Mouse (Mus musculus): ENCODE measurements at regions not wholly inside any gene's neighbourhood (a gene's known extent, or its start where the extent isn't known, plus 50 kb on each side); places are given as distances from the start of the nearest gene placed in this dataset.
A peak's percentile ranks its signal among the peaks of the same experiment; 100 is the strongest.

- peak in 1 of 2 experiments; percentile 14 for DNase-seq
These were observed 73.0 kb downstream of the Tsen15 start for GRCm38 (mm10) chr1:152313480-152313879.

- no peak for DNase-seq
These were observed 81.0 kb downstream of the Tsen15 start for GRCm38 (mm10) chr1:152305461-152305860.

- no peak for DNase-seq
These were observed 81.9 kb downstream of the Tsen15 start for GRCm38 (mm10) chr1:152304487-152305130.

- no peak for DNase-seq
These were observed 85.1 kb downstream of the Tsen15 start for GRCm38 (mm10) chr1:152301355-152301754.

- DNase-seq = no peak
These were observed 94.2 kb downstream of the Tsen15 start for GRCm38 (mm10) chr1:152292196-152292736.

- DNase-seq = peak; percentile 84 to 90
These were observed 95.7 kb downstream of the Tsen15 start for GRCm38 (mm10) chr1:152290768-152291167.

- DNase-seq = peak; percentile 10 to 31
These were observed 98.7 kb downstream of the Tsen15 start for GRCm38 (mm10) chr1:152287566-152288490.

GRCm38 (mm10) chr1:152286677-152287076, 99.8 kb downstream of the Tsen15 start:
- DNase-seq = no peak

GRCm38 (mm10) chr1:152282106-152282505, 104.4 kb downstream of the Tsen15 start:
- no peak for DNase-seq

GRCm38 (mm10) chr1:152281201-152281600, 105.3 kb downstream of the Tsen15 start:
- DNase-seq = no peak

- no peak for DNase-seq
These were observed 106.5 kb downstream of the Tsen15 start for GRCm38 (mm10) chr1:152280014-152280413.

GRCm38 (mm10) chr1:152275011-152275410, 111.5 kb downstream of the Tsen15 start:
- DNase-seq = no peak

GRCm38 (mm10) chr1:152273430-152273829, 113.1 kb downstream of the Tsen15 start:
- DNase-seq = peak in 1 of 2 experiments; percentile 20

- DNase-seq = no peak
These were observed 116.4 kb downstream of the Tsen15 start for GRCm38 (mm10) chr1:152269936-152270702.

GRCm38 (mm10) chr1:152266390-152266789, 120.1 kb downstream of the Tsen15 start:
- DNase-seq = no peak

- DNase-seq = no peak
These were observed 121.5 kb downstream of the Tsen15 start for GRCm38 (mm10) chr1:152264981-152265380.

GRCm38 (mm10) chr1:152261472-152261871, 125.0 kb downstream of the Tsen15 start:
- DNase-seq = peak in 1 of 2 experiments; percentile 8

GRCm38 (mm10) chr1:152260950-152261349, 125.5 kb downstream of the Tsen15 start:
- DNase-seq = no peak

GRCm38 (mm10) chr1:152258258-152258657, 128.2 kb downstream of the Tsen15 start:
- DNase-seq = no peak

- DNase-seq = no peak
These were observed 132.6 kb downstream of the Tsen15 start for GRCm38 (mm10) chr1:152253906-152254305.

- no peak for DNase-seq
These were observed 133.0 kb downstream of the Tsen15 start for GRCm38 (mm10) chr1:152253486-152253885.

- no peak for DNase-seq
These were observed 133.7 kb downstream of the Tsen15 start for GRCm38 (mm10) chr1:152252658-152253267.
